Mouse (Mus musculus) heart, adult 8-10 months (tissue): ENCODE results near the gene Gata1. TPM values are rescaled to one million over a fixed set of nuclear protein-coding genes. Genes with fewer than 3 reads are reported as not detected.

Experiments used
- total RNA-seq, 4 experiments: library from RNA; stranded (reverse); gene quantifications; 2 replicates each; pipeline ENCODE4 v1.2.4; 2022

Gene Gata1
- total RNA-seq, 4 experiments from 2014 or later, result 0.32 TPM; not detected in 3

Other genes with a start within 250 kb of the Gata1 start
- gene Praf2, start 249.6 kb downstream of the Gata1 start, total RNA-seq, result 1 to 10 TPM; 4.3 to 6.7 (median 5.7) TPM
- gene Ccdc120, start 227.2 kb downstream of the Gata1 start, total RNA-seq, result 1 to 10 TPM in 1 of 4 experiments, under 1 TPM in 3; 0.37 to 1.0 (median 0.73) TPM
- 10 to 100 TPM; 11.9 to 16.9 (median 14.8) TPM for gene Tfe3, start 215.5 kb downstream of the Gata1 start, total RNA-seq
- gene Gripap1, start 188.3 kb downstream of the Gata1 start, total RNA-seq, result 10 to 100 TPM; 23.1 to 26.1 (median 24.7) TPM
- gene Kcnd1, start 155.8 kb downstream of the Gata1 start, total RNA-seq, result under 1 TPM; 0.23 to 0.30 (median 0.27) TPM
- 10 to 100 TPM; 20.0 to 24.9 (median 21.5) TPM for gene Otud5, start 136.7 kb downstream of the Gata1 start, total RNA-seq
- 1 to 10 TPM; 2.4 to 6.1 (median 3.7) TPM for gene Pim2, start 99.8 kb downstream of the Gata1 start, total RNA-seq
- gene Slc35a2, start 94.0 kb downstream of the Gata1 start, total RNA-seq, result 10 to 100 TPM in 3 of 4 experiments, 1 to 10 TPM in 1; 8.9 to 18.3 (median 13.5) TPM
- gene Pqbp1, start 78.8 kb downstream of the Gata1 start, total RNA-seq, result 10 to 100 TPM; 20.0 to 24.0 (median 20.9) TPM
- 10 to 100 TPM; 44.7 to 50.5 (median 46.7) TPM for gene Timm17b, start 78.7 kb downstream of the Gata1 start, total RNA-seq
- not detected for gene Gm10491, start 70.2 kb downstream of the Gata1 start, total RNA-seq
- not detected for gene Gm10490, start 68.5 kb downstream of the Gata1 start, total RNA-seq
- under 1 TPM; 0.11 to 0.20 (median 0.16) TPM for gene Pcsk1n, start 58.2 kb downstream of the Gata1 start, total RNA-seq
- gene Eras, start 49.5 kb downstream of the Gata1 start, total RNA-seq, result not detected
- gene Hdac6, start 30.2 kb downstream of the Gata1 start, total RNA-seq, result 10 to 100 TPM; 10.4 to 11.5 (median 10.9) TPM
- gene Glod5, start 40.4 kb upstream of the Gata1 start, total RNA-seq, result not detected
- 1 to 10 TPM; 4.0 to 6.4 (median 4.5) TPM for gene Suv39h1, start 96.7 kb upstream of the Gata1 start, total RNA-seq
- gene Was, start 112.4 kb upstream of the Gata1 start, total RNA-seq, result 1 to 10 TPM; 1.3 to 2.5 (median 1.6) TPM
- 10 to 100 TPM; 34.2 to 48.2 (median 41.0) TPM for gene Wdr13, start 154.8 kb upstream of the Gata1 start, total RNA-seq
- 100 to 1,000 TPM in 1 of 4 experiments, 10 to 100 TPM in 3; 38.2 to 113 (median 59.5) TPM for gene Rbm3, start 167.8 kb upstream of the Gata1 start, total RNA-seq
- gene Tbc1d25, start 198.1 kb upstream of the Gata1 start, total RNA-seq, result 1 to 10 TPM; 3.1 to 5.5 (median 4.4) TPM
- 10 to 100 TPM; 14.5 to 21.8 (median 17.8) TPM for gene Ebp, start 215.4 kb upstream of the Gata1 start, total RNA-seq
- 1 to 10 TPM; 2.1 to 3.9 (median 2.9) TPM for gene Porcn, start 228.5 kb upstream of the Gata1 start, total RNA-seq